Mouse (Mus musculus): ENCODE results near the gene Cntn3. TPM values are rescaled to one million over a fixed set of nuclear protein-coding genes. Genes with fewer than 3 reads are reported as not detected.

Cntn3 gene
- 11.8 TPM for polyA plus RNA-seq (2015; fragmentation: Illumina TruSeq; extraction: RNeasy Lipid Tissue Mini Kit (QIAGEN cat#74804); ENCODE audit: low read depth, low replicate concordance)

DNA sequence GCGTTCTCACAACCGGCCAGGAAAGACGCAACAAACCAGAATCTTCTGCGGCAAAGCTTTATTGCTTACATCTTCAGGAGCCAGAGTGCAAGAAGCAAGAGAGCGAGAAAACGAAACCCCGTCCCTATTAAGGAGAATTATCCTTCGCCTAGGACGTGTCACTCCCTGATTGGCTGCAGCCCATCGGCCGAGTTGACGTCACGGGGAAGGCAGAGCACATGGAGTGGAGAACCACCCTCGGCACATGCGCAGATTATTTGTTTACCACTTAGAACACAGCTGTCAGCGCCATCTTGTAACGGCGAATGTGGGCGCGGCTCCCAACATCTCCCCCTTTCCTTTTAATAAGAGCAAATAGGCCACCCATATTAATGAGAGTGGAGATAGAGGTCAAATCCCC is at the start of gene Cntn3:
Gene Cntn3 (minus strand): TSS at position 101 of the 400 bp plus-strand sequence.

